Mouse (Mus musculus) T-helper 17 cell (primary cell): ENCODE results near the gene Kirrel3.

Experiments used
- in situ Hi-C, 2 experiments: fragments of 300-600 bp; cut with MboI, MseI; formaldehyde crosslinking; loops; 1 replicate in 1 of 2; 2 replicates in 1 of 2; pipeline ENCODE4 v1.15.1; 2025; ENCODE audit warnings: high pct_unique_total_duplicates in 2 of 2

Kirrel3 gene

DNA sequence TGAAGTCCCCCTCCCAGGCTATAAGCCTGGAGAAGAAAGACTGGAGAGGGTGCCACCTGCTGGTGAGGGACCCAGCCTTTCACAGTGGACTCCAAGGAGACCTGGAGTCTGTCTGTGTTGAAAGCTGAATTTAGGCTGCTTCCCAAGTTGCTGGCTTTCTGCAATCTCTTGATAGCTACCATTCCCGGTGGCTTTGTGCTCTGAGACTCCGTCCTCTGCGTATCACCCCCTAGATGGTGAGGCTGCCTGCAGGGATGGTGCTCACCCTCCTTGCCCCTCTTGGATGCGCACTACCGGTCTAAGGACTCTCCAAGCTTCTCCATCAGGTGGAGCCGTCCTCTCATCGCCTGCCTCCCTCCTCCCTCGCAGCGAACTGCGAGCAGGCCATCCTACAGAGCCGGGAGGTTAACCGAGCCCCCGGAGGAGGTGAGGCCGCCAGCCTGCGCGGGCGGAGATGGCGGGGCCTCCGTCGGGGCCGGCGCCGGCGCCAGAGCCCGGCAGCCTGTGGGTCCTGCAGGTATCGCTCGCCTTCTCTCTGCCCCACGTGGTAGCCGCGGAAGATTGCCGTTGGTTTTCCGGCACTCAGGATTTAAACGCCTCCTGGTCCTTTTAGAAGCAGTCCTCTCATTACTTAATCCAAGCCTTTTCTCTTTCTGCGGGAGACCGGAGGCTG lies at the start of gene Kirrel3:
Gene Kirrel3 (plus strand): TSS at position 136 of the 673 bp plus-strand sequence.
- in situ Hi-C loops = no loop called here

DNA sequence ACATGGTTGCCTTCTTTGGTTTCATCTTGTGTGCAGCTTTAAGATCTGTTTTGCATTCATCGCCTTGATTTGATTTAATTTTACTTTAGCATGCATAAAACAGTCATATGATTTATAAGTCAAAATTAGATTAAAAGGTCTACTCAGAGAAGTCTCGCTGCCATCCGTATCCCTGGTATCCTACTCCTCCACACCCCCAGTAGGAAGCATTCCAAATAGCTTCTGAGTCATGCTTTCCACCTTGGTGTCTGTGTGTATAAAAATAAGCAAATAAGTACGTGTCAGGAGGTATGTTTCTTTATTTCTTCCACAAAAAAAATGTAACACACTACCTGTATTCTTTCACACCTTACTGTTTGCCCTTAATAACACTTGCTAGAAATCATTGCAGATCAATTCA lies 45.0 kb upstream of the Kirrel3 start:
- in situ Hi-C loops = loop anchor here in 1 of 2 experiments (10.0 kb wide), 1 partner anchor 1794 kb away; no protein-coding TSS in a partner anchor

DNA sequence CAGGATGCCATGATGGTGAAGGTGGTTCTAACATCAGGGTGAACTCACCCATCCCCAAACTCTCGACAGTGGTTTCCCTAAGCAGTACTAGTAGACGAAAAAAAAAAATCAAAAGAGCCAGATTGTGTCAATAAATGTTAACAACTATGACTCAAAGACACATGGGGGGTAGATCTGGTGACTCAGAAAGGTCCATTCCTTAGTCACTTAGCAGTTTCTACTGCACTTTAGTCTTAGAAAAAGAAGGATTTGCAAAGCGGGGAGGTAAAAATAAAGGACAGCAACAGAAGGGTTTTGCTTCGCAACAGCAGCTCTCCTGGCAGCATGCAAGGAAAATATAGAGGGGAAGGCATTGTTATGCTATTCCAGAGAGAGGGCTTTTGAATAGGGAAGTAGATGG lies 41.7 kb upstream of the Kirrel3 start:
- in situ Hi-C loops = loop anchor here in 1 of 2 experiments (10.0 kb wide), 1 partner anchor 1791 kb away; no protein-coding TSS in a partner anchor

DNA sequence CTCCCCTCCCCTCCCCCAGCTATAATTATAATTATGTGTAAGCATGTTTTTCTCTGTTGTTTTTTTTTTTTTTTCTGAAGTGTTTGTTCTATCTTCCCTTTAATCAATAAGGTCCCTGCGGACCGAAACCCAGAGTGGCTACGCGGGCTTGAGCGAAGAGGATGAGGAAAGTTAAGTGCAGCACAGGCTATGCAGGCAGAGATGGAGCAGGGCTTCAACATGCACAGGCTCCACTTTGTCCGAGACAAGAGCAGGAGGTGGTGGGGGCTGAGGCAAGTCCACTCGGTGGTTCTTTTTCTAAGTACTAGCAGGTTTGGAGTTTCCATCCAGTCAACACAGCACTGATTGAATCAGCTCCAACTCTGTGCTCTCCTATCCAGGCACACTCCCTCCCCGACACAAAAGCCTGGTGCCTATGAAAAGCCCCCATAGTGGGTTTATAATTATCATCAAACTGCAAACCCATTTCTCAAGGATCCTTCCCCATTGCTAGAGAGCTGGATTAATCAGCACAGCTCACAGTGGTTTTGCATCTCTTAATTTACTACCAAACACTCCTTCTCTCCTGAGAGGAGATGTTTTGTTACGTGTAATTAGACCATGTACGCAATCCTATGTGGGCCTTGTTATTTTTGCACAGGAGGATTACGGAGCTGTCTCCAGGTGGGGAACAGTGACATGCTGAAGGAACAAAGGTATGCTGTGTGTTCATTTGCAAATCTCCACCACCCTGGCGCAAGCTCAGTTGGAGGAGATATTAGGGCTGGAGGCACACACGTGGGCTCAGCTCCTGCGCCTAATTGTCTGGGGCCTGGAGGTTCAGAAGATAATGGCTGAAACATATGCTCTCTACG lies 39.0 kb upstream of the Kirrel3 start:
- in situ Hi-C loops = loop anchor here in 1 of 2 experiments (10.0 kb wide), 1 partner anchor 1788 kb away; no protein-coding TSS in a partner anchor

DNA sequence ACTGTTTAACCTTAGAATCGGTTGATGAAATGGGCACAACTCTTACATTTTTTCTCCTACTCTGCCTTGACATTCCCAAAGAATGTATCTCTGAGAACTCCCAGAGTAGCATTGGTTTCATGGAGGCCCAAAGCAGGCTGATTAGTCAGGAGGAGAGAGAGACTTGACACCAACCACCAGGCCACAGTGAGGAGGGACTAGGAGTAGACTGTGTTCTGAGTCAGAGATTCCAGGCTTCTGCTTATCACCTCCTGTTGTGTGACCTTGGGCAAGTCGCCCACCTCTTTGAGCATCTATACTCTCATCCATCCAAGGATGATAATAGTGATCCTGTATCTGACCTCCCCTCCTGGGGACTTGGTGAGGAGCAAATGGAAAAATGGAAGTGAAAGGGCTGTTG lies 38.0 kb upstream of the Kirrel3 start:
- in situ Hi-C loops = loop anchor here in 1 of 2 experiments (10.0 kb wide), 1 partner anchor 1787 kb away; no protein-coding TSS in a partner anchor

DNA sequence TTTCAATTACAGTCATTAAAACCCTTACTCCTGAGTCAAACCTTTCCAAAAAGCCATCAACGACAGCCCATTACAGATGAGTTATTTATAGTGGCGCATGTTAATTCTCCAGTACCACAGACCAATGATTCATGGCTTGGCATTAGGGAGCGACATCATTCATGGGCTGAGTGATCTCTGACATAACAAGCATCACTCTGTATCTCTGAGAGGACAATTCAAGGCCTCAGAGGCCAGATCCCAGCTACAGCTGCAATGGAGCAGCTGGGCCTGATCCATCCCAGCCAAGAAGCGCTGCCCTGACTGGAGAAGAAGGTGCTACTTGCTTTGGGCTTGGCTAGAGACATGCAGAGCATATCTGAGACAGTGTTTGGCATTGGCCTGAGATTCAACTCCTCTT lies 37.2 kb upstream of the Kirrel3 start:
- in situ Hi-C loops = loop anchor here in 1 of 2 experiments (10.0 kb wide), 1 partner anchor 1786 kb away; no protein-coding TSS in a partner anchor

DNA sequence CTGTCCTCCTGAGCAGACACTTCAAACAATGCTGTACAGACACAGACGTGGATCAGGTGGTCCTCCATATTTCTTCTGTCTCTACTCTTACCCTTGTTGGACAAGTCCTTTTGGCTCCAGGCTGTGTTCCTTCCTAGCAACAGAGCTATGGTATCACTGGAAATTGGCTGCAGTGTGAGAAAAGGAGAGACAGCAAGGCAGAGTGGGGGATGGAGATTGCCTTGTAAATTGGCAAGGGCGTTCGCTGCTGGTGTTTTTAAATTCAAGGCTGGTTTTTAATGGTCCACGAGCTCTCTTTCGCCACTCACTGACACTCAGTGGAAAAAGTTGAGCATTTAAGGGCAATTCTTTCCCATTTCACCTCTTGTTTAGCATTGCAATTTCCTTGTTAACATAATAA lies 27.5 kb upstream of the Kirrel3 start:
- in situ Hi-C loops = no loop called here

DNA sequence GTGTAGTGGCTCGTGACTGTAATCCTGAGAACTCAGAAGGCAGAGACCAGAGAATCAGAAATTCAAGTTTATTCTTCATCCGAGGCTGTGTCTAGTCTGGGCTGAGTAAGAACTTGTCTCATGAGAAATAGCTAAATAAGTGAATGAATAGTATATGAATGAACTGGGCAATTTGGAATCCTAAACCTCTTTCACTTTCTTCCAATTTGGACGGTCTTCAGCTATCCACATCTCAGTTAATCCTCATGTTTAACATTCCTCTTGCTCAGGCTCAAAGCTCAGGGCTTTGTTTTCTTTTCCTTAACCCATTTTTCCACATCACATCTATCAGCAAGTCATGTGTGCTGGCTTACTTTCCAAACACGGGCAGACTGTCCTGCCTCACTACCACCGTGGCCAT lies 25.7 kb upstream of the Kirrel3 start:
- in situ Hi-C loops = no loop called here

DNA sequence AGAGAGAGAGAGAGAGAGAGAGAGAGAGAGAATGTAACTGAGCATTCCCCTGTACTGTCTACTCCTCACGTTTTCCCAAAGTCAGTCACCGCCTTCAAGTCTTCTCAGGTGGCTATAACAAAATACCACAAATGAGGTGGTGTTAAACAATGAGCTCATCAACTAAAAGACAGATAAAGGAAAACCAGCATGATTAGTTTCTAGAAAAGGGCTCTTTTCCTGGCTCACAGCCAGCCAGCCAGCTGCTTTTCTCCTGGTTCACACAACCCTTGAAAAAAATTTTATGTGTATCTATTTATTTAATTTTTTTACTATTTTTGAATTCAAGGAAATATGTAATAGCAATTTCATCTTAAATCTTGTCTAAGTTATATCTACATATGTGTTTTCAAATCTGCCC lies 22.0 kb upstream of the Kirrel3 start:
- in situ Hi-C loops = no loop called here

DNA sequence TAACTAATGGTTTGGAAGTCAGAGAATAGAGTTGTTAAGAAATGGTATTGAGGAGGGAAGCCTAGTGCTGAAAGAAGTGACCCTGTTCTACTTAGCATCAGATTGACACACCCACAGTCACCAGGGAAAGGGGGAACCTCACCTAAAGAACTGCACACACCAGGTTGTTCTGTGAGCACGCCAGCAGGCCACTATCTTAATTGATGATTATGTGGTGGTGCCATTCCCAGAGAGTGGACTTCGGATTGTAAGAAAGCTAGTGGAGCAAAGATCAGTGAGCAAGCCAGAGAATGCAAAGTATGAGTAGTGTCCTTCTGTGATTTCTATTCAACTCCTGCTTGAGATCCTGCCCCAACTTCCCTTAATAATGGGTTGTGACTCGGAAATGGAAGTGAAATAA lies 19.6 kb upstream of the Kirrel3 start:
- in situ Hi-C loops = no loop called here

DNA sequence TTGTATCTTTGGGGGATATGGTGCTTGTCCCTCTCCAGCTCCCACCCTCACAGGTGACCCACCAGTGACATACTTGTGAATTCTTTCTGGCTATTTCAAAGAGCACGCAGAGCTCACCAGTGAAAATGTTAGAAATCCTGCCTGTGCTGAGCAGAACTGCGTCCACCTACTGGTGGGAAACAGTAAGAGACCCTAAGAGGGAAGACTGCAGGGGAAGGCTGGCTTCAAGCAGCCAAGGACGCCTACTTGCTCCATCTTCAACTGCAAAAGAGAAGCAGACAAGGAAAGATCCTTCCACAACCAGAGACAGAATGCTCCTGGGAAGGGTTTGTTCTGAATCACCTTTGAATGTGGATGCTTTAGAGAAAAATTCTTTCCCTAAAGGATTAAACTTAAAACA lies 16.5 kb upstream of the Kirrel3 start:
- in situ Hi-C loops = no loop called here

DNA sequence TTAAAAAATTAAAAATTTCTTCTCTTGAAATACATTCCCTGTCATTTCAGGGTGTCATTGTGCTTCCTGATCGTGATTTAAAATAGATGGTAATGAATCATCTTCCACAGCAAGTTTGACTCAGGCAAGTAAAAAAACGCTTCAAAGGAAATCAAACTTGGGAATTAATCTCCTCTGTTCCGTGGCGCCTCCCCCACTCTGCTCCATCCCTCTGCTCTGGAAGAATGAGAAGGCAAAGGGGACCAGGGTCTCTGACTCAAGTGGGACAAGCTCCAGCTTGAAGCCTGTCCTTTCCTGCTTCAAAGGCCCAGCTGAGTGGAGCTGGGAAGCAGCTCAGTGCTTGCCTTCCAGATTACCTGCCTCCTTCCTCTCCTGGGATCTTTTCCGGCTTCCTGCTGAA lies 9.5 kb upstream of the Kirrel3 start:
- in situ Hi-C loops = no loop called here

DNA sequence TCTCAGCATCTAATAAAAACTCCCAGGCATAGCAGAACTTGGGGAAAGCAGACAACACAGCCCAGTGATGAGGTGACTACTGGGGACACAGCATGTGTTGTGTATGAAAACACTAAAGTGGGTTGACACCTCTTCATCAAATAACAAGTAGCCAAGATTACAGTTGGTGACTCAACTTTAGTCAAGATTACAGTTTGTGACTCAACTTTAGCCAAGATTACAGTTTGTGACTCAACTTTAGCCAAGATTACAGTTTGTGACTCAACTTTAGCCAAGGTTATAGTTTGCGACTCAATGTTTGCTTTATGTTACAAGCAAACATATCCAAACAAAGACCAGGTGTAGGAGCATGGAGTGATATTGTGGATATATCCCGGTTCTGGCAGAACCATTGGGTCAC lies 7.2 kb upstream of the Kirrel3 start:
- in situ Hi-C loops = no loop called here

DNA sequence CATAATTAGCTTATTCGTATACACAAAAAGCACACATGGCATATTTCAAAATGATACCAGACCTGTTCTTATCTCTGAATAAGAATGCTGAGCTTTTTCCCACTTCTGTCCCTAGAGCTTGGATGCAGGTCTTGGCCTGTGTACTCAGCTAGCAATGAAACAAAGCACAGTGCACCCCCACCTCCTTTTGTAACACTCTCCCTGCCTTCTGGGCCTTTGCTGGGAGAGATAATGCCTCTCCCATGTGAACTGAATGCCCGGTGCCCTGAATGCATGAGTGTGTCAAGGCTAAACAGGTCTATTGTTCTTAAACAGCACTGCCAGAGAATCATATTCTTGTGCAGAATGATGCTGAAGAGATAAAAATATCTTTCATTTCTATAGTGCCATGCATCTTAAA lies 2.5 kb upstream of the Kirrel3 start:
- in situ Hi-C loops = no loop called here

DNA sequence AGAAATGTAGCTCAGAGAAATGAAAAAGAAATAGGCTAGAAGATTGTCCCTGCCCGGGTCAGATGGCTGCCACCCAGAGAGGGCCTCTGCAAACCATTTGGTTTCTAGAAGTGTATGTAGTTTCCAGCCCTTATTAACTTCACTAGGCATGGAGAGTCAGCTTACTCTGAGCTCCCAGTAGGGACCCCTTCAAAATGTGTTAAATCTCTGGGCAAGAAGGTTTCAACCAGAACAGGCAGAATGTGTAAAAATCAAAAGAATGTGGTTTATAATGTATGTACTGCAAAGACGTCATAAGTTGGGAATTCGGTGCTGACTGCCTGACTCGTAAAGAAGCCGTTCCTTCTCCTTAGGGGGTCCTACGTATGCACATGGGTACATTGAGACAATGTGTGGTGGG lies 1.0 kb upstream of the Kirrel3 start:
- in situ Hi-C loops = no loop called here

DNA sequence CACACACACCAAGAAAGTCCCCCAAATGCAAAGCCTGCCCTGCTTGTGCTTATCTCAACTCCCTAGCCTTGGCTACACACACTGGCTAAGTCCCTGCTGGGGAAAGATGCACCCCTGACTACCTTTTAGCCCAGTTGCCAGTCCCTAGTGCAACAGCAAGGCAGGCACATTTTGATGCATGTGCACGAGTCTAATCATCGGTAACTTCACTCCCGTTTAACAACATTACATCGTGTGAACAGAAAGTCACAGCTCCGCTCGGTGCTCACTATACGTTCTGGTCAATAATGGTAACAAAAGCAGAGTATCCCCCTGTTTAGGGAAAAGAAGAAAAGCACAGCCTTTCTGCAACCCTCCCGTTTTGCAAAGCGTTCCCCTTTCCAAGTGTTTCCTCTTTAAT lies 2.6 kb downstream of the Kirrel3 start:
- in situ Hi-C loops = no loop called here

DNA sequence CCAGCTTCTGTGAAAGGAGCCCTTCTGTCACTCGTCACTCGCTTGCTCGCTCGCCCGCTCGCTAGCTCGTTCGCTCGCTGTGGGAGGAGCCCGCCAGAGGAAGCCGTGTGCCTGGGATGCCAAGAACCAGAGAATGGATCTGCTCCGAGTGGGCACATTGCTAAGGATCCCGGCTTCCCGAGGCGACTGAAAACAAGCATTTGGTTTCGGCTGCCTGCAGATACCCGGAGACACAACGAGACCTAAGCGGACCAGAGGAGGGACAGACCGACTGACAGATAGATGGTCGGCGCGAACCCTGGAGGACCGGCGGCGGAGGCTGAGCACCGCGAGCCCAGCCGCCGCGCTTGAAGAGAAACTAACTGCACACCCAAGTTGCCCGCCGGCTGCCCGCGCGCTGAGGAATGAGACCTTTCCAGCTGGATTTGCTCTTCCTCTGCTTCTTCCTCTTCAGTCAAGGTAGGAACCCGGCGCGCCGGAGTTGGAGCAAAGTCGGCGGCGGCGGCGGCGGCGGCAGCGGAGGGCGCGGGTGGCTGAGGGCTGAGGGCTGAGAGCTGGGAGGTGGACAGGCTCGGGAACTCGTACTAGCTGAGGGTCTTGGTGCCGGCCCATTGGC lies 3.1 kb downstream of the Kirrel3 start:
- in situ Hi-C loops = no loop called here

DNA sequence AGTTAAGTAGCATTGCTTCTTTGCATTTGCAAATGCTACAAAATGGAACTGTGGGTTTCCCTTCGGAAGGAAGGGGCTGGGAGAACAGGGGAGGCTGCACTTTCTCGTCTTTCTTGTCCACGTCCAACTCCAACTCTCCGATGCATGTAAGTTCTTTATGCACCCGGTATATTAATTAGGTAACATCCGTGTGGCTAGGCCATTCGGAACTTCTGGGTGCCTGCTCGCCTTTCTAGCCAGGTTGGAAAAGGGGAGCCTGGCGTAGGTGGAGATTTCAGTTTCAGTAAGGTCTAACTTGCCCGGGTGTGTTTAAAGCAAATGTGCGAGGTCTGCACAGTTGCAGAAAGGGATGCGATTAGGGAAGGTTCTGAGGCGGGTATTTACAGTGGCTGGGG lies 3.6 kb downstream of the Kirrel3 start:
- in situ Hi-C loops = no loop called here

DNA sequence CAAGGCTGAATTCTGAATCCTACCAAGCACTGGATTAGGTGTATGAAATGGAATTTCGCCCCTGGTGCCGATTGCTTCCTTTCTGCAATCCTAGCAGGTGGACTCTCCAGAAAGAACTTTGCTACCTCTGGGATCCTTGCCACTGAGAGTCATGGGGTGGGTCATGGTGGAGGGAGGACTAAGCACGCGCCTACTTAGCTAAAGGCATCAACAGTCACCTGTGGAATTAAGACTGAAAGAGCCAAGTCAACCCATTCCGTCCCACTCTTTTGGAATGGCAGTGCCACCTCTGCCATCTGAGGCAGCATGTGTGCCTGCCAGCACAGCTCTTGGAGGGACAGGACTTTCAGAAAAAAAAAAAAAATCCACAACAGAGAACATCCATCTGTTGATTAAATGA lies 4.1 kb downstream of the Kirrel3 start:
- in situ Hi-C loops = loop anchor here in 1 of 2 experiments (10.0 kb wide), 1 partner anchor 255 kb away; no protein-coding TSS in a partner anchor

DNA sequence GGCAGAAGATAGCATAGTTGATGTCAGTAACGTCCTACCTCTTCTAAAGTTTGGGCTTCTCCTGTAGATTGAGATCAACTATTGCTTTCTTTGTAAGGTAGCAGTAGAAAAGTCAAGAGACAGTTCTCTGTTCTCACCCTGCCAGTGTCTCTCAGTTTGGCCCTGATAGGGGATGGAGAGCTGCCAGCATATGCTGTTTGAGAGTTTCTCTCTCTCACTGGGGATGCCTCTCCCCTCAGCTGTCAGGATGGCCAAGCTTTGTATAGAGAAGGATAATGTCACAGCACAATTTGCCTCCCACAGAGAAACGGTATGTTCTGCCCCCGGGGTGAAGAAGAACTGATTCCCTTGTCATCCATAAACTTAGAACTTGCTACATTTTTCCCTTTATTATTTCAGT lies 6.4 kb downstream of the Kirrel3 start:
- in situ Hi-C loops = loop anchor here in 1 of 2 experiments (10.0 kb wide), 1 partner anchor 253 kb away; no protein-coding TSS in a partner anchor

DNA sequence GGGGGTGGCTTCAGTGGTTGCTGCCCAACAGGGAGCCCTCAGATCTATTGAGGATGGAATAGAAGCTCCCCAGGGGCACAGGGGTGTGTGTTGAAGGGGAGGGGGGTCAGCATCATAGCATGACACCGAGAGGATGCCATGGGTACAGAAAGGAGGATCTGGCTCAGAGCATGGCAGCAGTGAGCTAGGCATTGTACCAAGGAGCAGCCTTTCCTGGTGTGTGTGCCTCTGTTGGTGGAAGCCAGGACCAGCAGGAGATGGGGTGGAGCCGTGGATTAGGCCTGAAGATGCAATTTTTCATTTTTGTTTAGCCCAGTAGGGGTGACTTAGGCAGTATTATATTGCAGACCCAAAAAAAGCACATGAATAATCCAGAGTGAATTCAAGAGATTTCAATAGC lies 7.9 kb downstream of the Kirrel3 start:
- in situ Hi-C loops = loop anchor here in 1 of 2 experiments (10.0 kb wide), 1 partner anchor 251 kb away; no protein-coding TSS in a partner anchor

DNA sequence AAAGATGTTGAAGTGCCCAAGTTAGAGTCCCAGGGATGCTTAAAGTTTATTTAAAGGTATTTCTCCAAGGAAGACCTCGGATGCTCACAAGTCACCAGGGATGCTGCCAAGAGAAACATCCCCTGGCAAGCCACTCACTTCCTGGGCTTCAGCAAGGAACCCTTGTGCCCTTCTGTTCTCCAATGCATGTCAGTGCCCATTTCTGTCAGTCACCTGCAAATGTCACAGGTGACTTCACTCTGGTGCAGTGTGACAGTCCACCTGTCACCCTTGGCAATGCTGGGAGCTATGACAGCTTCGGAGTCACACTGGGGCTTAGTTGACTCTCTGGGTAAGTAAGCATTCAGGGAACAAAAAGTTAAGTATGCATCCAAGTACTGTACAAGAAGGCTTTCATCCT lies 12.4 kb downstream of the Kirrel3 start:
- in situ Hi-C loops = loop anchor here in 1 of 2 experiments (10.0 kb wide), 1 partner anchor 247 kb away; no protein-coding TSS in a partner anchor
